Mouse (Mus musculus) myocyte (in vitro differentiated cells): Measurements from ENCODE around the gene Gm572.

Experiments
- CEBPB ChIP-seq: IDR thresholded peaks from 2 replicates; pipeline ENCODE4 v1.6.1; 2011; ENCODE audit warnings: mild to moderate bottlenecking, moderate library complexity; ENCODE audit not compliant: poor library complexity, insufficient read depth, severe bottlenecking
- MAX ChIP-seq: IDR thresholded peaks from one replicate; pipeline ENCODE4 v1.6.1; 2011; ENCODE audit warnings: low read depth, mild to moderate bottlenecking, control low read depth
- POLR2A ChIP-seq: IDR thresholded peaks from one replicate; pipeline ENCODE4 v1.6.1; 2011; ENCODE audit warnings: low read depth, mild to moderate bottlenecking, control low read depth, moderate library complexity; ENCODE audit not compliant: insufficient read length
- POLR2AphosphoS2 ChIP-seq: IDR thresholded peaks from one replicate; pipeline ENCODE4 v1.6.1; 2011; ENCODE audit warnings: low read depth, control low read depth; ENCODE audit not compliant: insufficient read length
- SRF ChIP-seq: IDR thresholded peaks from one replicate; pipeline ENCODE4 v1.6.1; 2011; ENCODE audit warnings: low read depth; ENCODE audit not compliant: control insufficient read depth, insufficient read length
- USF1 ChIP-seq: IDR thresholded peaks from one replicate; pipeline ENCODE4 v1.6.1; 2011; ENCODE audit warnings: low read depth, mild to moderate bottlenecking, control low read depth, moderate library complexity

- TF ChIP-seq MAX (no peak), POLR2A (no peak), SRF (no peak), USF1 (no peak), POLR2AphosphoS2 (no peak), CEBPB (no peak)
Measured at GRCm38 (mm10) chr4:148633395-148634061, 9.6 kb upstream of the Gm572 start.
